Mouse (Mus musculus): ENCODE results near the gene 0610037L13Rik. TPM values are rescaled to one million over a fixed set of nuclear protein-coding genes. Genes with fewer than 3 reads are reported as not detected.

0610037L13Rik gene
- polyA plus RNA-seq, 1 experiment from 2014 or later, result 119 TPM

DNA sequence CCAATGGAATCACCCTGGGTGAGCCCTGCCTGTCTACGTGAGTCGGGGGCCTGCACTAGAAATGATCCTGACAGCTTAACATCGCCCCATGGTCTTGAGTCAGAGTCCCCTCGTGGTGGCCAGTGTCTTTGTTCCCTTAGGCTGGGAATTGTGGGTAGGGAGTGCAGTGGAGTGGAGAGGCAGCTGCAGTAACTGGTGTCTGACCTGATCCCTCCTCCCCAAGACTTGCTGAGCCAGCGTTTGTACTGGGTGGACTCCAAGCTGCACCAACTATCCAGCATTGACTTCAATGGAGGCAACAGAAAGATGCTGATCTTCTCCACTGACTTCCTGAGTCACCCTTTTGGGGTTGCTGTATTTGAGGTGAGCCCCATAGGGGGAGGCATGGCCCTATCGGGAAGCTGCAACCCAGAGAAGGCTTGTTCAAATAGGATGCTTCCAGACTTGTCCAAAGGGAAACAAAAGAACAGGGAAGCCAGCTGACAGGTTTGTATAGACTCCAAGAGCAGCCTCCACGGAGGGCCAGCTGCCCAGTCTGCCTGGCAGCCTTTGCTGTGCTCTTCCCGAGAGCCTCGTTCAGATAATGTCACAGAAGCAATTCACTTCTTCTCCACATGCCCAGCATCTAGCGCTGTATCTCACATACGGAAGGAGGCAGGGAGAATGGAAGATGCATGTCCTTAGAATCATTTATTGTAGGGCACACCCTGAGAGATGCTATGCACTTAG, 32.5 kb upstream of the 0610037L13Rik start:
- no peak overlapping the region for H3K4me3 ChIP-seq (replicated peaks; ENCODE audit: low read length)
- H3K9me3 ChIP-seq (replicated peaks; ENCODE audit: control insufficient read depth, low read length), result no peaks in the 10 kb centered on the region
- no peak overlapping the region for H3K4me2 ChIP-seq (ENCODE audit: low read depth, low read length)
- no peak overlapping the region for H3K27ac ChIP-seq (ENCODE audit: low read length)
- H3K4me1 ChIP-seq (ENCODE audit: control insufficient read depth, insufficient read depth, low read length), result no peaks in the 10 kb centered on the region
- no peak for ATAC-seq (ENCODE audit: insufficient read depth, low FRiP score)
- no peaks in the 10 kb centered on the region for H3K36me3 ChIP-seq (ENCODE audit: control insufficient read depth, insufficient read depth, low read length)
- H3K27me3 ChIP-seq (ENCODE audit: control insufficient read depth, insufficient read depth, low read length), result no peaks in the 10 kb centered on the region
- WGBS, result 75% methylated on average over 11 of the region's 11 CpGs
- H3K9ac ChIP-seq (ENCODE audit: low read length), result no peak overlapping the region

DNA sequence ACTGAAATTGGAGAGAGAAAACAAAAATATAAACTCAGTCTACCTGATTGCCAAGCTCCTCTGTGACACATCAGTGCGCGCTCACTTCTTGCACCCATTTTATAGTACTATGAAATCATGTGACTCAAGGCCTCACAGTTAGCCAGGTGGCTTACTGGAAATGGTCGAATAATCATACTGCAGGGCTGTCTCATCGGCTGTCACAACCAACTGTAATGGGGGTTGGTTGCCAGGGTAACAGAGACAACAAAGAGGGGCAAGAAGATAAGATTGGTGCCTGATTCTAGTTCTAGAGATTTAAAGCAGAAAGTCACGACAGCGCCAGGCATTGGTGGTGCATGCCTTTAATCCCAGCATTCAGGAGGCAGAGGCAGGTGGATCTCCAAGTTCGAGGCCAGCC, 30.6 kb upstream of the 0610037L13Rik start:
- no peak overlapping the region for H3K4me2 ChIP-seq (ENCODE audit: low read depth, low read length)
- no peak overlapping the region for H3K9ac ChIP-seq (ENCODE audit: low read length)
- 86% methylated on average over 7 of the region's 7 CpGs for WGBS
- H3K27ac ChIP-seq (ENCODE audit: low read length), result no peak overlapping the region
- no peaks in the 10 kb centered on the region for H3K36me3 ChIP-seq (ENCODE audit: control insufficient read depth, insufficient read depth, low read length)
- no peak for ATAC-seq (ENCODE audit: insufficient read depth, low FRiP score)
- H3K4me3 ChIP-seq (replicated peaks; ENCODE audit: low read length), result no peak overlapping the region
- H3K9me3 ChIP-seq (replicated peaks; ENCODE audit: control insufficient read depth, low read length), result no peaks in the 10 kb centered on the region
- no peaks in the 10 kb centered on the region for H3K27me3 ChIP-seq (ENCODE audit: control insufficient read depth, insufficient read depth, low read length)
- H3K4me1 ChIP-seq (ENCODE audit: control insufficient read depth, insufficient read depth, low read length), result no peaks in the 10 kb centered on the region

DNA sequence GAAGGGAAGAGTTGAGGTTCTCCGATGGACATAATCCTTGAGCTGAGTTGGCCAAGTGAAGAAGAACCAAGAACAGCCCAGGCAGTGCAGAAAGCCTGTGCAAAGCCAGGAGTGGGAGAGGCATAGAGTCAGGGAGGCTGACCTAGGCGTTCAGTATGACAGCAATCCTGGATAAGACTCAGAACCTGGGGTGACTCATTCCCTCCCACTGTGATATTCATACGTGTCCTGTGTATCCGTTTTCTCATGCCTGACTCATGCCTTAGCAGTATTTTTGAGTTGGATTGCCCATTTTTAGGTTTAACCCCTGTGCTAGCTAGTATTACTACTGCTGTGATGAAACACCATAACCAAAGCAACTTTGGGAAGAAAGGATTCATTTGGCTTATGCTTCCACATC, 24.7 kb upstream of the 0610037L13Rik start:
- H3K9ac ChIP-seq (ENCODE audit: low read length), result no peak overlapping the region
- no peak overlapping the region for H3K4me3 ChIP-seq (replicated peaks; ENCODE audit: low read length)
- H3K36me3 ChIP-seq (ENCODE audit: control insufficient read depth, insufficient read depth, low read length), result no peaks in the 10 kb centered on the region
- ATAC-seq (ENCODE audit: insufficient read depth, low FRiP score), result no peak
- no peak overlapping the region for H3K27ac ChIP-seq (ENCODE audit: low read length)
- H3K27me3 ChIP-seq (ENCODE audit: control insufficient read depth, insufficient read depth, low read length), result no peaks in the 10 kb centered on the region
- 77% methylated on average over 4 of the region's 4 CpGs for WGBS
- no peaks in the 10 kb centered on the region for H3K9me3 ChIP-seq (replicated peaks; ENCODE audit: control insufficient read depth, low read length)
- H3K4me1 ChIP-seq (ENCODE audit: control insufficient read depth, insufficient read depth, low read length), result no peaks in the 10 kb centered on the region
- H3K4me2 ChIP-seq (ENCODE audit: low read depth, low read length), result no peak overlapping the region

DNA sequence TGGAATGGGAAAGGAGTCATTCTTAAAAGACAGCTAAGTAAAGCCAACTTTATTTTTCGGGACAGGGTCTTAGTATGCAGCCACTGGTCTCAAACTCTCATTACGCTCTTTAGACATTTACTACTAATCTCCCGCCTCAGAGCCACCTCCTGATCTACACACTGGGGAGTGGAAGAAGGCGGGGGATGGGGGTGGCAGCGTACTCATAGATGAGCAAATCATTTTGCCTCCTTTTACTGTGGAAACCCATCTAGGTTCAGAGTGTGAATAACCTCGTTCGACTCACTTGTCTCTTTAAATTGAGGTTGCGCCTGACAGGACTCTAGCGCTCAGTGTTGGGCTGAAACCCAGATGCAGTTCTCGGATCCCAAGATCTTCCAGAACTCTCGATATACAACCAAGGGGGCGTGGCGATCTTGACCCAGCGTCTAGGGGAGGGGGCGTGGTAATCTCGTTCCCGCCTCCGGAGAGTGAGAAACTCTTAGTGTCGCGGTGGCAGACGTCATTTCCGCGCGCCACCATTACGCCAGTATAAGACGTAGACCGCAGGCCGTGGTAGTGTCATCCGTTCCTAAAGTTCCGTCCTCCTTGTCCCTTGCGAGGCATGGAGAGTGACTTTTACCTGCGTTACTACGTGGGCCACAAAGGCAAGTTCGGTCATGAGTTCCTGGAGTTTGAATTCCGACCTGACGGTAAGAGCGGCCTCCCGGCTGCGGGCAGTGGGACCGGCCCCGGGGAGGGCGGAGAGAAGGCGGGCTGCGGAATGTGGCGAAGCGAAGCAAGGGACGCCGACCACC, 10.2 kb upstream of the 0610037L13Rik start, which contains the start of gene Magoh:
Gene Magoh, plus strand, starts transcription at position 502 of the 797 bp plus-strand sequence.
- peak; percentile 98 for ATAC-seq (ENCODE audit: insufficient read depth, low FRiP score)
- Histone ChIP-seq H3K27ac (ENCODE audit: low read length) (peak within 1 kb of the TSS; percentile 67), H3K4me2 (ENCODE audit: low read depth, low read length) (peak within 1 kb of the TSS; percentile 87), H3K27me3 (ENCODE audit: control insufficient read depth, insufficient read depth, low read length) (no peaks in the 10 kb centered on the region), H3K36me3 (ENCODE audit: control insufficient read depth, insufficient read depth, low read length) (peaks cover 10% of the 10 kb centered on the region; the same call in 1 of the 2 replicates), H3K4me3 (replicated peaks; ENCODE audit: low read length) (peak within 1 kb of the TSS; percentile 79), H3K9ac (ENCODE audit: low read length) (peak within 1 kb of the TSS; percentile 86), H3K4me1 (ENCODE audit: control insufficient read depth, insufficient read depth, low read length) (peaks cover 13% of the 10 kb centered on the region; the same call in 1 of the 2 replicates), H3K9me3 (replicated peaks; ENCODE audit: control insufficient read depth, low read length) (no peaks in the 10 kb centered on the region)
- 2% methylated on average over 48 of the region's 48 CpGs for WGBS

DNA sequence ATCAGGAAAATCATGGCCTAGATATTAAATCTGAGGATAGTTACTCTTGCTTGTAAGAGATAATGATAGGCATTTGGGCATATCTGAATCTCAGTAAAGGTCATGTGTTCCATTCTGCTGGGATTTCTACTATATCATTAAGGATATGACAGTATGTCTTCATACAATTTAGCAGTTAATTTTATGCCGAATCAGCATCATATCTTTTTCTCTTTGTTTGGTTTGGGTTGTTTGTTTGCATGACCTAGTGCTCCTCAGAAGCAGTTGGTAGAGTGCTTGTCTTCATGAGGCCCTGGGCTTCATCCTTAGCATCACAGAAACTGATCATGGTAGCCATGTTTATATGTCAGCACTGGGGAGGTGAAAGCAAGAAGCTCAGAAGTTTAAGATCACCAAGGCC, 8.0 kb upstream of the 0610037L13Rik start:
- no peak overlapping the region for H3K9ac ChIP-seq (ENCODE audit: low read length)
- no peak for ATAC-seq (ENCODE audit: insufficient read depth, low FRiP score)
- no peak overlapping the region for H3K27ac ChIP-seq (ENCODE audit: low read length)
- WGBS, result 89% methylated on average over 1 of the region's 1 CpGs
- H3K4me3 ChIP-seq (replicated peaks; ENCODE audit: low read length), result no peak overlapping the region
- no peaks in the 10 kb centered on the region for H3K9me3 ChIP-seq (replicated peaks; ENCODE audit: control insufficient read depth, low read length)
- H3K36me3 ChIP-seq (ENCODE audit: control insufficient read depth, insufficient read depth, low read length), result peaks cover 13% of the 10 kb centered on the region
- no peak overlapping the region for H3K4me2 ChIP-seq (ENCODE audit: low read depth, low read length)
- H3K4me1 ChIP-seq (ENCODE audit: control insufficient read depth, insufficient read depth, low read length), result peaks cover 9% of the 10 kb centered on the region; the same call in 1 of the 2 replicates
- H3K27me3 ChIP-seq (ENCODE audit: control insufficient read depth, insufficient read depth, low read length), result no peaks in the 10 kb centered on the region

DNA sequence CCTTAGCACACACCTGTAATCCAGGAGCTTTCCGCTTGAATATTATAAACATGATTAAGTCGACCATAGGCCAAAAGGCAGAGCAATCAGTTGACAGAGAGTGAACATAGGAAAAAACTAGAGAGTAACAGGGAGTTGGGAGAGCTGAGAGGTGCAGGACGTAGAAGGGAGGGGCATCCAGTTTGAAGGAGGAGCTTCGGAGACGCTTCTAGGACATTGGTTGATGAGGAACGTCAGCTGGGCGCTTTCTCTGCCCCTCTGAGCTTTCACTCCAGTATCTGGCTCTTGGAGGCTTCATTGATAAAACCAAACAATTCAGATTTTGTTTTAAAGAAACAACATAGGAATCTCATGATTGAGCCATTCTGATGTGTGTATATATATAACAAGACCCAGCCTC, 3.2 kb upstream of the 0610037L13Rik start:
- Histone ChIP-seq H3K4me2 (ENCODE audit: low read depth, low read length) (no peak overlapping the region), H3K4me1 (ENCODE audit: control insufficient read depth, insufficient read depth, low read length) (no peaks in the 10 kb centered on the region), H3K27me3 (ENCODE audit: control insufficient read depth, insufficient read depth, low read length) (no peaks in the 10 kb centered on the region), H3K36me3 (ENCODE audit: control insufficient read depth, insufficient read depth, low read length) (peaks cover 13% of the 10 kb centered on the region; the same call in 1 of the 2 replicates), H3K9me3 (replicated peaks; ENCODE audit: control insufficient read depth, low read length) (no peaks in the 10 kb centered on the region), H3K9ac (ENCODE audit: low read length) (no peak overlapping the region), H3K4me3 (replicated peaks; ENCODE audit: low read length) (no peak overlapping the region), H3K27ac (ENCODE audit: low read length) (no peak overlapping the region)
- no peak for ATAC-seq (ENCODE audit: insufficient read depth, low FRiP score)
- 80% methylated on average over 7 of the region's 7 CpGs for WGBS

DNA sequence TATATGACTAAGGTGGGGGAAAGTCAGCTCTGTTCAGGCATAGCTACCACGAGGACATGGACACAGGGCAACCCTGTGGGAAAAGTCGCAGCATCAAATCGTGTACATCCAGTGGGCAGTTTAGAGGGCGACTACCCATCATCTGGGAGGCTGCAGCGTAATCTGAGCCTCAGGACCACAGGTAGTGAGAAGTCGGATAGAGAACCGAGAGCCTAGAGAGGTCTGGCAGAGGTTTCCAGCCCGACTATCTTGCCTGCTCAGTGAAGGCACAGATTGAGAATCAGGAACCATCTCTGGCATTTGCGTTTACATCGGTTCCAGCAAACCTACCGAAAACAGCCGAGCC, 255 bp upstream of the 0610037L13Rik start:
- WGBS, result 1% methylated on average over 12 of the region's 12 CpGs
- H3K27ac ChIP-seq (ENCODE audit: low read length), result peak overlapping the region; percentile 90
- no peaks in the 10 kb centered on the region for H3K4me1 ChIP-seq (ENCODE audit: control insufficient read depth, insufficient read depth, low read length)
- no peaks in the 10 kb centered on the region for H3K27me3 ChIP-seq (ENCODE audit: control insufficient read depth, insufficient read depth, low read length)
- peak overlapping the region; percentile 75 for H3K4me2 ChIP-seq (ENCODE audit: low read depth, low read length)
- H3K4me3 ChIP-seq (replicated peaks; ENCODE audit: low read length), result peak overlapping the region; percentile 62
- H3K9me3 ChIP-seq (replicated peaks; ENCODE audit: control insufficient read depth, low read length), result no peaks in the 10 kb centered on the region
- ATAC-seq (ENCODE audit: insufficient read depth, low FRiP score), result peak; percentile 10; the same call in 1 of the 2 replicates
- H3K36me3 ChIP-seq (ENCODE audit: control insufficient read depth, insufficient read depth, low read length), result peaks cover 3% of the 10 kb centered on the region; the same call in 1 of the 2 replicates
- peak overlapping the region; percentile 72 for H3K9ac ChIP-seq (ENCODE audit: low read length)

DNA sequence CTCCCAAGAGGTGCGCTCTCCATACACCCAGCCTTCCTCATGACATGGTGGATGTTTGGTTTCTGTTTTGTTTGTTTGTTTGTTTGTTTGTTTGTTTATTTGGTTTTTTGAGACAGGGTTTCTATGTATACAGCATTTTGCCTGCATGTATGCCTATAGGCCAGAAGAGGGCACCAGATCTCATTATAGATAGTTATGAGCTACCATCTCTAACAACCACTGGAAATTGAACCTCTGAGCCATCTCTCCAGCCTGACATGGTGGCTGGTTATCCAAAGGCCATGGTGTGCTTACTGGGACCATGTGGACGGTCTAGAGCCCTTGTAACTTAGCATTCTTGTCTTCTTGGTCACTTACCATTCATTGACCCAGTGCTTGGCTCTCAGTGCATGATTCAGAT, 3.0 kb downstream of the 0610037L13Rik start:
- H3K9me3 ChIP-seq (replicated peaks; ENCODE audit: control insufficient read depth, low read length), result no peaks in the 10 kb centered on the region
- H3K4me2 ChIP-seq (ENCODE audit: low read depth, low read length), result no peak overlapping the region
- H3K27ac ChIP-seq (ENCODE audit: low read length), result no peak overlapping the region
- H3K9ac ChIP-seq (ENCODE audit: low read length), result no peak overlapping the region
- H3K4me1 ChIP-seq (ENCODE audit: control insufficient read depth, insufficient read depth, low read length), result no peaks in the 10 kb centered on the region
- WGBS, result 80% methylated on average over 2 of the region's 2 CpGs
- no peaks in the 10 kb centered on the region for H3K27me3 ChIP-seq (ENCODE audit: control insufficient read depth, insufficient read depth, low read length)
- H3K4me3 ChIP-seq (replicated peaks; ENCODE audit: low read length), result no peak overlapping the region
- ATAC-seq (ENCODE audit: insufficient read depth, low FRiP score), result no peak
- H3K36me3 ChIP-seq (ENCODE audit: control insufficient read depth, insufficient read depth, low read length), result 0 out of 2 replicates have a peak, but pooled peaks cover 3% of the 10 kb centered on the region

Measured in stomach, embryonic 16.5 days (tissue).